Mouse (Mus musculus) lung, embryonic 16.5 days (tissue): ENCODE measurements around the gene Mrpl20. TPM values are rescaled to one million over a fixed set of nuclear protein-coding genes. Genes with fewer than 3 reads are reported as not detected.

Experiments
- ATAC-seq: fragments of 200-750 bp; cut with Nextera tagmentation; 2 replicates; pipeline ENCODE4 v1.8.0; 2017; ENCODE audit warnings: low read depth, mild to moderate bottlenecking, moderate library complexity
- H3K27ac ChIP-seq: fragments of 300-500 bp; sonication (generic); 2 replicates; pipeline ENCODE4 v1.5.1; 2014; ENCODE audit warnings: mild to moderate bottlenecking, control low read depth, low read length
- H3K27me3 ChIP-seq: fragments of 300-500 bp; sonication (generic); 2 replicates; pipeline ENCODE4 v1.6.1; 2014; ENCODE audit warnings: low read depth, low read length, mixed read lengths; ENCODE audit not compliant: control insufficient read depth, insufficient read depth
- H3K36me3 ChIP-seq: fragments of 300-500 bp; sonication (generic); 2 replicates; pipeline ENCODE4 v1.6.1; 2014; ENCODE audit warnings: low read length; ENCODE audit not compliant: control insufficient read depth, insufficient read depth
- H3K4me1 ChIP-seq: fragments of 300-500 bp; sonication (generic); replicated peaks from 2 replicates; pipeline ENCODE4 v1.6.1; 2014; ENCODE audit warnings: low read length, mixed read lengths; ENCODE audit not compliant: control insufficient read depth, insufficient read depth
- H3K4me2 ChIP-seq: fragments of 300-500 bp; sonication (generic); 2 replicates; pipeline ENCODE4 v1.6.1; 2014; ENCODE audit warnings: low read depth, low read length, control low read depth
- H3K4me3 ChIP-seq: fragments of 300-500 bp; sonication (generic); 2 replicates; pipeline ENCODE4 v1.5.1; 2014; ENCODE audit warnings: mild to moderate bottlenecking, low read length, control low read depth
- H3K9ac ChIP-seq: fragments of 300-500 bp; sonication (generic); 2 replicates; pipeline ENCODE4 v1.6.1; 2014; ENCODE audit warnings: low read length, control low read depth
- H3K9me3 ChIP-seq: fragments of 300-500 bp; sonication (generic); 2 replicates; pipeline ENCODE4 v1.6.1; 2016; ENCODE audit warnings: low read length; ENCODE audit not compliant: control insufficient read depth
- WGBS: fragments of 180-500 bp; shearing (Covaris S2); extraction: QIAGEN DNeasy Blood & Tissue Kit; methylation state at CpG from one replicate; pipeline ENCODE4 v1.1.7; 2014; 5-methylcytosine and 5-hydroxymethylcytosine counted together
- polyA plus RNA-seq: library from polyadenylated mRNA; unstranded; fragments of >200 nt; fragmentation: Nextera tagmentation; extraction: Ambion mirVana; gene quantifications from 2 replicates; pipeline ENCODE4 v1.2.1, GENCODE M21; 2015

The Mrpl20 gene
- polyA plus RNA-seq, 1 experiment from 2014 or later: 177 TPM

GRCm38 (mm10) chr4:155770626-155771025 lies 32.1 kb upstream of the Mrpl20 start:
- Histone ChIP-seq H3K27ac (no peak overlapping the region), H3K4me3 (peak overlapping the region; percentile 53), H3K36me3 (no peaks in the 10 kb centered on the region), H3K9me3 (no peaks in the 10 kb centered on the region), H3K4me1 (peaks cover 24% of the 10 kb centered on the region), H3K9ac (peak overlapping the region; percentile 75), H3K4me2 (peak overlapping the region; percentile 74), H3K27me3 (peaks cover 17% of the 10 kb centered on the region)
- 31% methylated on average over 24 of the region's 24 CpGs for WGBS
- no peak for ATAC-seq

- no peaks in the 10 kb centered on the region for H3K36me3 ChIP-seq
Observed at GRCm38 (mm10) chr4:155771706-155772105, 31.0 kb upstream of the Mrpl20 start.

GRCm38 (mm10) chr4:155772786-155773185 lies 29.9 kb upstream of the Mrpl20 start:
- WGBS: 84% methylated on average over 13 of the region's 13 CpGs
- H3K4me1 ChIP-seq: peaks cover 43% of the 10 kb centered on the region
- no peaks in the 10 kb centered on the region for H3K36me3 ChIP-seq
- no peak overlapping the region for H3K27ac ChIP-seq
- H3K27me3 ChIP-seq: peaks cover 17% of the 10 kb centered on the region
- ATAC-seq: no peak
- H3K9ac ChIP-seq: no peak overlapping the region
- H3K9me3 ChIP-seq: no peaks in the 10 kb centered on the region
- H3K4me3 ChIP-seq: no peak overlapping the region
- H3K4me2 ChIP-seq: no peak overlapping the region

More at GRCm38 (mm10) chr4:155771706-155772105, 31.0 kb upstream of the Mrpl20 start:
- Histone ChIP-seq H3K9ac (no peak overlapping the region), H3K4me2 (no peak overlapping the region), H3K27me3 (peaks cover 17% of the 10 kb centered on the region), H3K27ac (no peak overlapping the region), H3K9me3 (no peaks in the 10 kb centered on the region), H3K4me1 (peaks cover 32% of the 10 kb centered on the region), H3K4me3 (no peak overlapping the region)
- ATAC-seq: no peak
- WGBS: 55% methylated on average over 2 of the region's 2 CpGs

- Histone ChIP-seq H3K4me3 (peak overlapping the region; percentile 49), H3K9me3 (no peaks in the 10 kb centered on the region), H3K27ac (no peak overlapping the region), H3K4me2 (peak overlapping the region; percentile 87), H3K9ac (0 out of 2 replicates have a peak overlapping the region, but pooled peaks have one; percentile 14), H3K4me1 (peaks cover 45% of the 10 kb centered on the region), H3K27me3 (peaks cover 17% of the 10 kb centered on the region), H3K36me3 (no peaks in the 10 kb centered on the region)
- ATAC-seq: no peak
- WGBS: 39% methylated on average over 5 of the region's 5 CpGs
Observed at GRCm38 (mm10) chr4:155773335-155774078, 29.2 kb upstream of the Mrpl20 start.

- H3K4me1 ChIP-seq: peaks cover 45% of the 10 kb centered on the region
- H3K27ac ChIP-seq: peak within 1 kb of the TSS; percentile 75
- WGBS: under 1% methylated on average over 35 of the region's 35 CpGs
- peak within 1 kb of the TSS; percentile 87 for H3K4me2 ChIP-seq
- no peaks in the 10 kb centered on the region for H3K36me3 ChIP-seq
- peak; percentile 71 for ATAC-seq
- H3K9me3 ChIP-seq: no peaks in the 10 kb centered on the region
- peak within 1 kb of the TSS; percentile 49 for H3K4me3 ChIP-seq
- peak within 1 kb of the TSS; percentile 57 for H3K9ac ChIP-seq
- H3K27me3 ChIP-seq: peaks cover 17% of the 10 kb centered on the region
Observed at GRCm38 (mm10) chr4:155774280-155774754, 28.4 kb upstream of the Mrpl20 start, which contains the start of gene Vwa1. Gene Vwa1 (minus strand): TSS chr4:155774698.

- peak; percentile 34 for ATAC-seq
- peaks cover 45% of the 10 kb centered on the region for H3K4me1 ChIP-seq
- peak overlapping the region; percentile 87 for H3K4me2 ChIP-seq
- H3K4me3 ChIP-seq: peak overlapping the region; percentile 49
- H3K9ac ChIP-seq: no peak overlapping the region
- peak overlapping the region; percentile 75 for H3K27ac ChIP-seq
- H3K9me3 ChIP-seq: no peaks in the 10 kb centered on the region
- WGBS: 23% methylated on average over 9 of the region's 9 CpGs
- peaks cover 17% of the 10 kb centered on the region for H3K27me3 ChIP-seq
- H3K36me3 ChIP-seq: no peaks in the 10 kb centered on the region
Observed at GRCm38 (mm10) chr4:155774971-155775740, 27.5 kb upstream of the Mrpl20 start.

GRCm38 (mm10) chr4:155775855-155776254 lies 26.8 kb upstream of the Mrpl20 start:
- WGBS: 54% methylated on average over 3 of the region's 3 CpGs
- Histone ChIP-seq H3K36me3 (no peaks in the 10 kb centered on the region), H3K4me3 (no peak overlapping the region), H3K9ac (no peak overlapping the region), H3K4me2 (no peak overlapping the region), H3K9me3 (no peaks in the 10 kb centered on the region), H3K4me1 (peaks cover 41% of the 10 kb centered on the region), H3K27ac (peak overlapping the region; percentile 75), H3K27me3 (peaks cover 17% of the 10 kb centered on the region)
- no peak for ATAC-seq

- WGBS: 53% methylated on average over 2 of the region's 2 CpGs
- no peak for ATAC-seq
- Histone ChIP-seq H3K4me3 (no peak overlapping the region), H3K9ac (peak overlapping the region; percentile 28; the same call in 1 of the 2 replicates), H3K4me2 (no peak overlapping the region), H3K9me3 (no peaks in the 10 kb centered on the region), H3K27me3 (peaks cover 14% of the 10 kb centered on the region), H3K36me3 (no peaks in the 10 kb centered on the region), H3K27ac (no peak overlapping the region), H3K4me1 (peaks cover 44% of the 10 kb centered on the region)
Observed at GRCm38 (mm10) chr4:155776704-155777335, 25.9 kb upstream of the Mrpl20 start.
